Mouse (Mus musculus) limb, embryonic 11.5 days (tissue): ENCODE data around the gene Dera. TPM values are rescaled to one million over a fixed set of nuclear protein-coding genes. Genes with fewer than 3 reads are reported as not detected.

Source experiments
- ATAC-seq: fragments of 200-750 bp; cut with Nextera tagmentation; 2 replicates; pipeline ENCODE4 v1.8.0; 2017; ENCODE audit warnings: low read depth; ENCODE audit not compliant: insufficient number of reproducible peaks, low FRiP score, low TSS enrichment
- DNase-seq: peaks from one replicate; pipeline ENCODE4 v3.0.0-alpha.2; 2015; ENCODE audit warnings: low spot score
- H3K27ac ChIP-seq: fragments of 300-500 bp; sonication (generic); replicated peaks from 2 replicates; pipeline ENCODE4 v1.5.1; 2014; ENCODE audit warnings: low read depth, mild to moderate bottlenecking, low read length
- H3K27me3 ChIP-seq: fragments of 300-500 bp; sonication (generic); 2 replicates; pipeline ENCODE4 v1.6.1; 2014; ENCODE audit warnings: mild to moderate bottlenecking, low read length, mixed read lengths; ENCODE audit not compliant: control insufficient read depth, insufficient read depth
- H3K36me3 ChIP-seq: fragments of 300-500 bp; sonication (generic); 2 replicates; pipeline ENCODE4 v1.6.1; 2014; ENCODE audit warnings: mild to moderate bottlenecking, low read length, moderate library complexity, mixed read lengths; ENCODE audit not compliant: control insufficient read depth, insufficient read depth
- H3K4me1 ChIP-seq: fragments of 300-500 bp; sonication (generic); 2 replicates; pipeline ENCODE4 v1.6.1; 2014; ENCODE audit warnings: low read length, mixed read lengths; ENCODE audit not compliant: control insufficient read depth, insufficient read depth
- H3K4me2 ChIP-seq: fragments of 300-500 bp; sonication (generic); 2 replicates; pipeline ENCODE4 v1.6.1; 2014; ENCODE audit warnings: low read depth, mild to moderate bottlenecking, moderate library complexity; ENCODE audit not compliant: severe bottlenecking
- H3K4me3 ChIP-seq: fragments of 300-500 bp; sonication (generic); 2 replicates; pipeline ENCODE4 v1.5.1; 2014; ENCODE audit warnings: low read depth, low read length
- H3K9ac ChIP-seq: fragments of 300-500 bp; sonication (generic); 2 replicates; pipeline ENCODE4 v1.6.1; 2014; ENCODE audit warnings: mild to moderate bottlenecking, low read length
- H3K9me3 ChIP-seq: fragments of 300-500 bp; sonication (generic); 2 replicates; pipeline ENCODE4 v1.6.1; 2016; ENCODE audit warnings: low read length; ENCODE audit not compliant: control insufficient read depth
- WGBS: fragments of 180-500 bp; shearing (Covaris S2); extraction: QIAGEN DNeasy Blood & Tissue Kit; methylation state at CpG from one replicate; pipeline ENCODE4 v1.1.7; 2014; 5-methylcytosine and 5-hydroxymethylcytosine counted together
- polyA plus RNA-seq: library from polyadenylated mRNA; unstranded; fragments of >200 nt; fragmentation: Nextera tagmentation; extraction: Ambion mirVana; gene quantifications from 2 replicates; pipeline ENCODE4 v1.2.1, GENCODE M21; 2014

Dera gene
- polyA plus RNA-seq, 1 experiment from 2014 or later: 75.2 TPM

GRCm38 (mm10) chr6:137751551-137752274 lies 2.6 kb upstream of the Dera start:
- no peaks in the 10 kb centered on the region for H3K9me3 ChIP-seq
- H3K4me3 ChIP-seq: no peak overlapping the region
- peaks cover 2% of the 10 kb centered on the region; the same call in 1 of the 2 replicates for H3K36me3 ChIP-seq
- H3K27ac ChIP-seq: no peak overlapping the region
- no peaks in the 10 kb centered on the region for H3K4me1 ChIP-seq
- H3K9ac ChIP-seq: no peak overlapping the region
- 76% methylated on average over 10 of the region's 10 CpGs for WGBS
- DNase-seq: no peak
- H3K27me3 ChIP-seq: no peaks in the 10 kb centered on the region
- ATAC-seq: no peak
- H3K4me2 ChIP-seq: no peak overlapping the region

- H3K4me2 ChIP-seq: no peak overlapping the region
- H3K4me3 ChIP-seq: no peak overlapping the region
- no peak for ATAC-seq
- no peak overlapping the region for H3K9ac ChIP-seq
- H3K9me3 ChIP-seq: no peaks in the 10 kb centered on the region
- WGBS: 90% methylated on average over 4 of the region's 4 CpGs
- peaks cover 2% of the 10 kb centered on the region; the same call in 1 of the 2 replicates for H3K36me3 ChIP-seq
- no peak for DNase-seq
- no peaks in the 10 kb centered on the region for H3K4me1 ChIP-seq
- no peaks in the 10 kb centered on the region for H3K27me3 ChIP-seq
- H3K27ac ChIP-seq: no peak overlapping the region
Observed at GRCm38 (mm10) chr6:137752275-137752655, 2.1 kb upstream of the Dera start.

GRCm38 (mm10) chr6:137754857-137755232 lies 499 bp downstream of the Dera start:
- DNase-seq (no peak), ATAC-seq (no peak)
- Histone ChIP-seq H3K27ac (0 out of 2 replicates have a peak overlapping the region, but pooled peaks have one; percentile 45), H3K9me3 (no peaks in the 10 kb centered on the region), H3K4me1 (peaks cover 6% of the 10 kb centered on the region; the same call in 1 of the 2 replicates), H3K4me3 (peak overlapping the region; percentile 71), H3K36me3 (peaks cover 2% of the 10 kb centered on the region; the same call in 1 of the 2 replicates), H3K27me3 (no peaks in the 10 kb centered on the region), H3K9ac (no peak overlapping the region; the same call in 1 of the 2 replicates), H3K4me2 (peak overlapping the region; percentile 54)
- 6% methylated on average over 8 of the region's 8 CpGs for WGBS

- DNase-seq (peak; percentile 53), ATAC-seq (no peak)
- H3K4me2 ChIP-seq: no peak overlapping the region
- no peak overlapping the region for H3K27ac ChIP-seq
- no peak overlapping the region for H3K9ac ChIP-seq
- 72% methylated on average over 5 of the region's 5 CpGs for WGBS
- H3K4me3 ChIP-seq: no peak overlapping the region
- H3K9me3 ChIP-seq: no peaks in the 10 kb centered on the region
- H3K36me3 ChIP-seq: no peaks in the 10 kb centered on the region; the same call in 1 of the 2 replicates
- H3K27me3 ChIP-seq: no peaks in the 10 kb centered on the region
- H3K4me1 ChIP-seq: peaks cover 6% of the 10 kb centered on the region; the same call in 1 of the 2 replicates
Observed at GRCm38 (mm10) chr6:137756310-137756709, 2.0 kb downstream of the Dera start.

- 91% methylated on average over 1 of the region's 1 CpGs for WGBS
- DNase-seq: no peak
- ATAC-seq: no peak
- Histone ChIP-seq H3K4me2 (no peak overlapping the region), H3K9me3 (no peaks in the 10 kb centered on the region), H3K36me3 (no peaks in the 10 kb centered on the region), H3K27ac (no peak overlapping the region), H3K27me3 (no peaks in the 10 kb centered on the region), H3K9ac (no peak overlapping the region), H3K4me3 (no peak overlapping the region), H3K4me1 (peaks cover 6% of the 10 kb centered on the region; the same call in 1 of the 2 replicates)
Observed at GRCm38 (mm10) chr6:137757891-137758290, 3.5 kb downstream of the Dera start.

GRCm38 (mm10) chr6:137759681-137760080 lies 5.3 kb downstream of the Dera start:
- DNase-seq: peak; percentile 34

GRCm38 (mm10) chr6:137760966-137761365 lies 6.6 kb downstream of the Dera start:
- Histone ChIP-seq H3K4me1 (peaks cover 14% of the 10 kb centered on the region; the same call in 1 of the 2 replicates), H3K27me3 (no peaks in the 10 kb centered on the region), H3K9ac (no peak overlapping the region), H3K4me3 (no peak overlapping the region), H3K4me2 (no peak overlapping the region), H3K27ac (no peak overlapping the region), H3K9me3 (no peaks in the 10 kb centered on the region), H3K36me3 (no peaks in the 10 kb centered on the region)
- ATAC-seq: no peak
- 90% methylated on average over 15 of the region's 15 CpGs for WGBS
- no peak for DNase-seq

More at GRCm38 (mm10) chr6:137759681-137760080, 5.3 kb downstream of the Dera start:
- H3K4me1 ChIP-seq: peaks cover 11% of the 10 kb centered on the region; the same call in 1 of the 2 replicates
- H3K27me3 ChIP-seq: no peaks in the 10 kb centered on the region
- no peak overlapping the region for H3K4me3 ChIP-seq
- no peak overlapping the region for H3K27ac ChIP-seq
- H3K9me3 ChIP-seq: no peaks in the 10 kb centered on the region
- H3K36me3 ChIP-seq: no peaks in the 10 kb centered on the region
- H3K4me2 ChIP-seq: no peak overlapping the region
- WGBS: 11% methylated on average over 8 of the region's 8 CpGs
- ATAC-seq: no peak; the same call in 1 of the 2 replicates
- H3K9ac ChIP-seq: no peak overlapping the region

- H3K9me3 ChIP-seq: no peaks in the 10 kb centered on the region
- H3K4me3 ChIP-seq: no peak overlapping the region
- H3K27ac ChIP-seq: no peak overlapping the region
- no peaks in the 10 kb centered on the region for H3K36me3 ChIP-seq
- no peak for ATAC-seq
- H3K4me2 ChIP-seq: no peak overlapping the region
- DNase-seq: no peak
- WGBS: 65% methylated on average over 3 of the region's 3 CpGs
- peaks cover 9% of the 10 kb centered on the region; the same call in 1 of the 2 replicates for H3K4me1 ChIP-seq
- H3K9ac ChIP-seq: no peak overlapping the region
- no peaks in the 10 kb centered on the region for H3K27me3 ChIP-seq
Observed at GRCm38 (mm10) chr6:137764572-137765210, 10.3 kb downstream of the Dera start.
